ENCODE assay signal across 14 mouse cellular contexts in genomic region chr13:59943602-59944140, GRCm38 (mm10).
"Had no signal": no experiment of that assay in that cellular context is flagged by ENCODE, and none has a peak within 500 bp of the region (broad histone marks: within the 10 kb centered on the region; RNA-seq: fewer than 3 reads in every experiment).

No protein-coding gene starts in this region.

- H3K9me3 ChIP-seq: limb, embryonic 15.5 days; liver, embryonic 12.5 days; midbrain, embryonic 10.5 days; midbrain, embryonic 15.5 days; neural tube, embryonic 15.5 days had no signal

- H3K4me3 ChIP-seq: layer of hippocampus, adult 2 months; limb, embryonic 15.5 days; liver, embryonic 12.5 days; midbrain, embryonic 10.5 days; midbrain, embryonic 15.5 days; neural tube, embryonic 15.5 days had no signal

- H3K4me1 ChIP-seq: liver, embryonic 12.5 days had no signal

- H3K27me3 ChIP-seq: neural tube, embryonic 15.5 days had no signal

- H3K4me2 ChIP-seq: limb, embryonic 15.5 days; liver, embryonic 12.5 days; lung, embryonic 14.5 days; midbrain, embryonic 15.5 days; neural tube, embryonic 15.5 days had no signal

- ATAC-seq: hindbrain, postnatal 0 days; liver, embryonic 12.5 days; midbrain, embryonic 15.5 days had no signal

- H3K27ac ChIP-seq: hindbrain, postnatal 0 days; layer of hippocampus, adult 2 months; limb, embryonic 15.5 days; liver, embryonic 12.5 days; midbrain, embryonic 10.5 days; midbrain, embryonic 15.5 days; neural tube, embryonic 15.5 days had no signal

- H3K36me3 ChIP-seq: limb, embryonic 15.5 days; liver, embryonic 12.5 days; midbrain, embryonic 10.5 days; midbrain, embryonic 15.5 days; neural tube, embryonic 15.5 days had no signal

- DNase-seq: lung, embryonic 14.5 days; lung, postnatal 10 days; lung, postnatal 4 days; right cerebral cortex, adult 18-20 months; right cerebral cortex, postnatal 25 days; thymus, adult 18-20 months; thymus, postnatal 14 days had no signal

- H3K9ac ChIP-seq: limb, embryonic 15.5 days; liver, embryonic 12.5 days; lung, embryonic 14.5 days; midbrain, embryonic 15.5 days; neural tube, embryonic 15.5 days had no signal
